Mouse (Mus musculus): ENCODE results near the gene Trim54. TPM values are rescaled to one million over a fixed set of nuclear protein-coding genes. Genes with fewer than 3 reads are reported as not detected.
A peak's percentile ranks its signal among the peaks of the same experiment; 100 is the strongest.

Gene Trim54
- not detected for total RNA-seq (2021)
- not detected in 2 replicates for polyA plus RNA-seq (2012; rRNA removed)
- long read RNA-seq = 0 reads

- DNase-seq = no peak
Observed at GRCm38 (mm10) chr5:31116354-31116753, at the start of gene Trim54. Gene Trim54 (plus strand): TSS chr5:31116712.

GRCm38 (mm10) chr5:31069810-31070209 lies 46.7 kb upstream of the Trim54 start:
- no peak for DNase-seq

GRCm38 (mm10) chr5:31071059-31071458 lies 45.5 kb upstream of the Trim54 start:
- DNase-seq = no peak

- no peak for DNase-seq
Observed at GRCm38 (mm10) chr5:31071821-31072220, 44.7 kb upstream of the Trim54 start.

GRCm38 (mm10) chr5:31073176-31073575 lies 43.3 kb upstream of the Trim54 start:
- DNase-seq = no peak

GRCm38 (mm10) chr5:31076346-31076745 lies 40.2 kb upstream of the Trim54 start:
- DNase-seq = peak; percentile 80

GRCm38 (mm10) chr5:31080059-31080794 lies 36.3 kb upstream of the Trim54 start:
- no peak for DNase-seq

GRCm38 (mm10) chr5:31080795-31081164 lies 35.7 kb upstream of the Trim54 start:
- DNase-seq = no peak

GRCm38 (mm10) chr5:31081386-31081785 lies 35.1 kb upstream of the Trim54 start:
- DNase-seq = peak; percentile 45

GRCm38 (mm10) chr5:31082355-31082754 lies 34.2 kb upstream of the Trim54 start:
- DNase-seq = peak; percentile 55

GRCm38 (mm10) chr5:31082935-31083625 lies 33.4 kb upstream of the Trim54 start:
- no peak for DNase-seq

GRCm38 (mm10) chr5:31083949-31084348 lies 32.6 kb upstream of the Trim54 start:
- no peak for DNase-seq

GRCm38 (mm10) chr5:31086606-31087005 lies 29.9 kb upstream of the Trim54 start:
- DNase-seq = no peak

- DNase-seq = no peak
Observed at GRCm38 (mm10) chr5:31087131-31087530, 29.4 kb upstream of the Trim54 start.

- DNase-seq = no peak
Observed at GRCm38 (mm10) chr5:31092231-31092975, 24.1 kb upstream of the Trim54 start.

GRCm38 (mm10) chr5:31093151-31094041 lies 23.1 kb upstream of the Trim54 start:
- DNase-seq = peak; percentile 72

- no peak for DNase-seq
Observed at GRCm38 (mm10) chr5:31094100-31094798, 22.3 kb upstream of the Trim54 start.

- peak; percentile 68 for DNase-seq
Observed at GRCm38 (mm10) chr5:31094799-31095691, 21.5 kb upstream of the Trim54 start.

- DNase-seq = no peak
Observed at GRCm38 (mm10) chr5:31095711-31096480, 20.6 kb upstream of the Trim54 start.

All from adrenal gland, adult 2 months (tissue).